Mouse (Mus musculus): ENCODE measurements around the gene Aldh1a2.

DNA sequence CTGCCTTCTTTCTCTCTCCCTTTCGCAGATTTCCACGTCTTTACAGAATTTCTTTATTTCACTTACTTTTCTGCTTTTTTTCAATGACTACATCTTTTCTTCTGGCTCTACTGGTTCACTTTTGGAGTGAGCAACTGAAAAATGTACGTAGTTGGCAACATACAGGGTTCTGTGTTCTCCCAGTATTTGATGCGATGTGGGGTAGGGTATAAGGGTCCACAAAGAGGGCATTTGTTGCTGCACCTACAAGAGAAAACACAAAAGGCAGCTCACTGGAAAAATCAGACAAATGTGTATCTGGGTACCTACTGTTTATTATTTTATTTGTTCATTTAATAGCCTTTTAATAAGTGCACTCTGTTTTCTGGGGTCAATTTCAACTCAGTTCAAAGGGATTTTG, 3.6 kb downstream of the Aldh1a2 start:
- TF ChIP-seq CTCF (IDR thresholded peaks at IDR 0.05; ENCODE audit: control insufficient read depth, insufficient read depth, low read length) (no peak), POLR2A (IDR thresholded peaks at IDR 0.05; ENCODE audit: borderline replicate concordance, control insufficient read depth, low read depth, low read length) (no peak)

Measured in bone marrow, adult 2 months (tissue).